Mouse (Mus musculus) CH12.LX (cell line): ENCODE results near the gene Fbxw10. TPM values are rescaled to one million over a fixed set of nuclear protein-coding genes. Genes with fewer than 3 reads are reported as not detected.

Experiments
- DNase-seq: peaks from one replicate; pipeline ENCODE4 v3.0.0-alpha.2; 2013; ENCODE audit errors: extremely low read depth
- H3K27ac ChIP-seq: 2 replicates; pipeline ENCODE4 v1.5.1; 2012; ENCODE audit warnings: low read depth, mild to moderate bottlenecking, control low read depth, moderate library complexity; ENCODE audit not compliant: insufficient read depth
- H3K27me3 ChIP-seq: replicated peaks from 2 replicates; pipeline ENCODE3; 2012; ENCODE audit warnings: inconsistent platforms
- H3K36me3 ChIP-seq, 2 experiments: replicated peaks in 1 of 2; 2 replicates each; pipeline versions ENCODE3 to v1.6.1; 2012; ENCODE audit warnings: inconsistent platforms in 1 of 2, low read length in 1 of 2, mild to moderate bottlenecking in 1 of 2, mixed read lengths in 1 of 2, moderate library complexity in 1 of 2; ENCODE audit not compliant: control insufficient read depth in 1 of 2, insufficient read depth in 1 of 2
- H3K4me1 ChIP-seq, 2 experiments: 2 replicates each; pipeline ENCODE4 v1.6.1; 2012; ENCODE audit warnings: inconsistent platforms in 1 of 2, moderate library complexity in 1 of 2; ENCODE audit not compliant: insufficient read depth in 2 of 2, control insufficient read depth in 1 of 2
- H3K4me2 ChIP-seq: 2 replicates; pipeline ENCODE4 v1.6.1; 2012; ENCODE audit warnings: low read depth, mild to moderate bottlenecking, control low read depth; ENCODE audit not compliant: poor library complexity, insufficient read depth, severe bottlenecking
- H3K4me3 ChIP-seq, 3 experiments: fragments of 150-350 bp in 1 of 3; sonication (generic) in 1 of 3; replicated peaks in 1 of 3; 2 replicates each; pipeline versions ENCODE3 to v1.5.1; 2011 to 2012; ENCODE audit warnings: low read depth in 2 of 3, low read length in 2 of 3, mild to moderate bottlenecking in 2 of 3, moderate library complexity in 2 of 3, control low read depth in 1 of 3, improper control_type of control experiment in 1 of 3, inconsistent platforms in 1 of 3, mixed read lengths in 1 of 3; ENCODE audit not compliant: poor library complexity in 1 of 3
- H3K79me2 ChIP-seq: replicated peaks from 2 replicates; pipeline ENCODE4 v1.6.1; 2012; ENCODE audit warnings: mild to moderate bottlenecking, moderate library complexity; ENCODE audit not compliant: control insufficient read depth, poor library complexity, insufficient read depth, severe bottlenecking; ENCODE audit errors: extremely low read depth
- H3K9ac ChIP-seq: 2 replicates; pipeline ENCODE4 v1.6.1; 2012; ENCODE audit warnings: low read depth, mild to moderate bottlenecking, control low read depth, moderate library complexity; ENCODE audit not compliant: insufficient read depth
- H3K9me3 ChIP-seq: replicated peaks from 2 replicates; pipeline ENCODE3; 2012; ENCODE audit warnings: low read length, inconsistent platforms, mixed read lengths
- BHLHE40 ChIP-seq: IDR thresholded peaks from 2 replicates; pipeline ENCODE4 v1.6.1; 2011; ENCODE audit warnings: mild to moderate bottlenecking, low read depth, low read length, improper control_type of control experiment
- CTCF ChIP-seq, 2 experiments: IDR thresholded peaks in 1 of 2; conservative IDR thresholded peaks in 1 of 2; 2 replicates each; pipeline ENCODE4 v1.5.1; 2011 to 2012; ENCODE audit warnings: low read depth in 2 of 2, low read length in 2 of 2, improper control_type of control experiment in 1 of 2, inconsistent platforms in 1 of 2, mild to moderate bottlenecking in 1 of 2, moderate library complexity in 1 of 2
- EP300 ChIP-seq: IDR thresholded peaks from 2 replicates; pipeline ENCODE4 v1.6.1; 2011; ENCODE audit warnings: low read length, improper control_type of control experiment
- GABPA ChIP-seq: IDR thresholded peaks from 2 replicates; pipeline ENCODE4 v1.6.1; 2012; ENCODE audit warnings: low read depth, low read length, improper control_type of control experiment, inconsistent platforms; ENCODE audit not compliant: insufficient replicate concordance
- KAT2A ChIP-seq: IDR thresholded peaks from 2 replicates; pipeline ENCODE4 v1.6.1; 2012; ENCODE audit warnings: low read length, improper control_type of control experiment, inconsistent platforms; ENCODE audit not compliant: insufficient replicate concordance
- MAX ChIP-seq: IDR thresholded peaks from 2 replicates; pipeline ENCODE4 v1.6.1; 2011; ENCODE audit warnings: low read length, improper control_type of control experiment
- MAZ ChIP-seq: IDR thresholded peaks from 2 replicates; pipeline ENCODE4 v1.6.1; 2012; ENCODE audit warnings: low read depth, mild to moderate bottlenecking, inconsistent platforms, low read length, improper control_type of control experiment, moderate library complexity
- MEF2A ChIP-seq: IDR thresholded peaks from 2 replicates; pipeline ENCODE4 v1.6.1; 2014; ENCODE audit warnings: low read depth, mild to moderate bottlenecking, inconsistent platforms, low read length, improper control_type of control experiment, borderline replicate concordance
- MXI1 ChIP-seq: IDR thresholded peaks from 2 replicates; pipeline ENCODE4 v1.6.1; 2011; ENCODE audit warnings: mild to moderate bottlenecking, low read depth, low read length, improper control_type of control experiment
- MYC ChIP-seq: IDR thresholded peaks from 2 replicates; pipeline ENCODE4 v1.6.1; 2011; ENCODE audit warnings: low read depth, mild to moderate bottlenecking, improper control_type of control experiment, low read length
- POLR2A ChIP-seq: IDR thresholded peaks from 2 replicates; pipeline ENCODE4 v1.6.1; 2011; ENCODE audit warnings: low read depth, mild to moderate bottlenecking, improper control_type of control experiment, low read length
- POLR2AphosphoS2 ChIP-seq: IDR thresholded peaks from 2 replicates; pipeline ENCODE4 v1.6.1; 2011; ENCODE audit warnings: low read depth, low read length, improper control_type of control experiment
- RAD21 ChIP-seq: IDR thresholded peaks from 2 replicates; pipeline ENCODE4 v1.6.1; 2011; ENCODE audit warnings: low read depth, mild to moderate bottlenecking, low read length, improper control_type of control experiment, moderate library complexity
- RCOR1 ChIP-seq: conservative IDR thresholded peaks from 2 replicates; pipeline ENCODE4 v1.6.1; 2012; ENCODE audit warnings: low read depth, mild to moderate bottlenecking, inconsistent platforms, low read length, improper control_type of control experiment
- SMC3 ChIP-seq: IDR thresholded peaks from 2 replicates; pipeline ENCODE4 v1.6.1; 2011; ENCODE audit warnings: low read depth, low read length, improper control_type of control experiment
- UBTF ChIP-seq: IDR thresholded peaks from 2 replicates; pipeline ENCODE4 v1.6.1; 2012; ENCODE audit warnings: low read depth, mild to moderate bottlenecking, inconsistent platforms, low read length, improper control_type of control experiment, moderate library complexity
- USF2 ChIP-seq: conservative IDR thresholded peaks from 2 replicates; pipeline ENCODE4 v1.6.1; 2011; ENCODE audit warnings: low read depth, low read length, improper control_type of control experiment
- ZC3H11A ChIP-seq: IDR thresholded peaks from 2 replicates; pipeline ENCODE4 v1.6.1; 2012; ENCODE audit warnings: low read depth, mild to moderate bottlenecking, inconsistent platforms, low read length, improper control_type of control experiment
- ZKSCAN1 ChIP-seq: IDR thresholded peaks from 2 replicates; pipeline ENCODE4 v1.6.1; 2012; ENCODE audit warnings: low read depth, inconsistent platforms, low read length, improper control_type of control experiment, borderline replicate concordance
- ZMIZ1 ChIP-seq: IDR thresholded peaks from 2 replicates; pipeline ENCODE4 v1.6.1; 2012; ENCODE audit warnings: low read depth, mild to moderate bottlenecking, inconsistent platforms, low read length, improper control_type of control experiment
- ZNF384 ChIP-seq: IDR thresholded peaks from 2 replicates; pipeline ENCODE4 v1.6.1; 2012; ENCODE audit warnings: low read depth, low read length, improper control_type of control experiment, inconsistent platforms
- dilution Hi-C: fragments of 300-500 bp; cut with MboI; formaldehyde crosslinking; loops from 2 replicates; pipeline ENCODE4 v1.14.3; 2020; ENCODE audit warnings: low sequenced_read_pairs; ENCODE audit not compliant: extremely low pct_unique_long_range_greater_than_20kb, extremely low pct_ligation_motif_present
- in situ Hi-C: fragments of 300-500 bp; cut with MboI; formaldehyde crosslinking; loops from 3 replicates; pipeline ENCODE4 v1.14.3; 2019; ENCODE audit warnings: low sequenced_read_pairs, low pct_ligation_motif_present, low pct_unique_long_range_greater_than_20kb, mixed read lengths
- polyA plus RNA-seq: library from polyadenylated mRNA; unstranded; fragments of >175 nt; gene quantifications from 2 replicates; pipeline ENCODE4 v1.2.1, GENCODE M21; 2012; ENCODE audit warnings: low read depth; ENCODE audit not compliant: insufficient read length
- total RNA-seq, 2 experiments: library from RNA; depleted of rRNA; stranded (reverse); fragments of 300-350 nt in 1 of 2; fragments of >200 nt in 1 of 2; gene quantifications; 2 replicates each; pipeline ENCODE4 v1.2.3; 2012 to 2014

Gene Fbxw10
- total and polyA plus RNA-seq, 3 experiments: 0.59 to 1.4 (median 0.78) TPM

DNA sequence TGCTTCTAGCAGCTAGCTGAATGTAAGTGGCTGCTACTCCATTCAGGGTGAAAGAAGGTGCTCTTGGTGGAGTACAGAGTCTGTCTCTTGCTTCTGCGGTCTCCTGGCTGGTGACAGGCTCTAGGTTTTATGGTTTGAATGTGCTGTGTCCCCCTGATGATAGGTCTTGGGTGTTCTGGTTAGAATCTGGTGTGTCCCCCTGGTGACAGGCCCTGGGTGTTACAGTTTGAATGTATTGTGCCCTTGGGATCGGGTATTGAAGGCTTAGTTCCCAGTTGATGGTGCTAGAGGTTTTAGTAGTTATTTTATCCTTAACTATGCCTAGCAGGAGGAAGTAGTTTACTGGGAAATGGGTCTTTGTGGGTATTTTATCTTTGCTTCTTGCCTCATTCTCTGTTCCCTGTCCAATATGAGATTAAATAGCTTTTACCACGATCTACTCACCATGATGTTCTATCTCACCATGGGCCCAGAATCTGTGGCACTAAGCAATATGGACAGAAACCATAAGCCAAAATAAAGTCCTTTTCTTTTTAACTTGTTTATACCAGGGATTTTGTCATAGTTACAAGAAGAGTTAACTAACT lies 62.9 kb downstream of the Fbxw10 start:
- DNase-seq: peak; percentile 48

DNA sequence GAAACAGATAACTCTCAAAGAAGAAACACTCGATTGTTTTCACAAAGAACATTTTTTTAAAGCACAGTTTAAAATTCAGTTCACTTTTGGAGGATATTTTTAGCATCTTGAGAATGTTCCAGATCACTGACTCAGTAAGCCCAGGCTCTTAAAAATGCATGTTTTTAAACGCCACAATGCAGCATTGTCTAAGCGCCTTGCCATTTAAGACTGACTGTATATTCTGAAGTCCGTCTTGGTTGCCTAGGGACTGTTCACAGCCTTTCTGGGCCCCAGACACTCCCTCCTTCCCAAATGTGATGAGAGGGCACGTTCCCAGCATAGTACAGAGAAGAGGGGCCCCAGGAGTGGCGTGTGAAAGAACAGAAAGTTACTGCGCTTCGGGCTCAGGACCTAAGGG lies 64.5 kb downstream of the Fbxw10 start:
- H3K27me3 ChIP-seq: no peaks in the 10 kb centered on the region
- in situ Hi-C loops: no loop called here
- TF ChIP-seq UBTF (no peak), MEF2A (0 out of 2 replicates have a peak, but pooled peaks have one; percentile 23), ZMIZ1 (no peak), MAZ (no peak), BHLHE40 (0 out of 2 replicates have a peak, but pooled peaks have one; percentile 8)
- TF ChIP-seq, all 38 proteins: peak for 2
- H3K4me1 ChIP-seq: peaks cover 8 to 32% of the 10 kb centered on the region in 2 experiments; a peak in 3 of 4 replicates
- dilution Hi-C loops: no loop called here
- DNase-seq: no peak
- no peaks in the 10 kb centered on the region for H3K9me3 ChIP-seq
- H3K36me3 ChIP-seq: no peaks in the 10 kb centered on the region
- no peak overlapping the region for H3K27ac ChIP-seq
- H3K9ac ChIP-seq: 0 out of 2 replicates have a peak overlapping the region, but pooled peaks have one; percentile 11
- peak overlapping the region; percentile 85 for H3K4me2 ChIP-seq
- no peaks in the 10 kb centered on the region for H3K79me2 ChIP-seq
- H3K4me3 ChIP-seq: no peak overlapping the region

More for the DNA sequence above, 62.9 kb downstream of the Fbxw10 start:
- no peak overlapping the region for H3K4me3 ChIP-seq
- no peak overlapping the region for H3K4me2 ChIP-seq
- H3K36me3 ChIP-seq: no peaks in the 10 kb centered on the region
- no peaks in the 10 kb centered on the region for H3K27me3 ChIP-seq
- peaks cover 8 to 22% of the 10 kb centered on the region in 2 experiments; a peak in 3 of 4 replicates for H3K4me1 ChIP-seq
- in situ Hi-C loops: no loop called here
- H3K79me2 ChIP-seq: no peaks in the 10 kb centered on the region
- dilution Hi-C loops: no loop called here
- H3K9ac ChIP-seq: no peak overlapping the region
- H3K27ac ChIP-seq: no peak overlapping the region
- no peak for TF ChIP-seq ZC3H11A
- TF ChIP-seq SMC3: peak; percentile 73
- TF ChIP-seq RAD21: peak; percentile 45
- TF ChIP-seq MYC: no peak
- no peak for TF ChIP-seq RCOR1
- TF ChIP-seq POLR2A: no peak
- no peak for TF ChIP-seq BHLHE40
- no peak for TF ChIP-seq MXI1
- TF ChIP-seq KAT2A: no peak
- TF ChIP-seq MAZ: no peak
- no peak for TF ChIP-seq ZMIZ1
- TF ChIP-seq GABPA: no peak
- TF ChIP-seq ZKSCAN1: no peak
- no peak for TF ChIP-seq USF2
- TF ChIP-seq EP300: no peak
- no peak for TF ChIP-seq ZNF384
- TF ChIP-seq MAX: no peak
- peak; percentile 45 to 78; a peak in 3 of 4 replicates for TF ChIP-seq CTCF (conservative IDR thresholded peaks at IDR 0.05 in 1 of 2, IDR thresholded peaks at IDR 0.05 in 1 of 2; ENCODE audit: low read depth in 2 of 2, low read length in 2 of 2)
- TF ChIP-seq POLR2AphosphoS2: no peak
- TF ChIP-seq, all 38 proteins: peak for 3
- H3K9me3 ChIP-seq: no peaks in the 10 kb centered on the region
